Mouse (Mus musculus): ENCODE data around the gene Gimd1. TPM values are rescaled to one million over a fixed set of nuclear protein-coding genes. Genes with fewer than 3 reads are reported as not detected.

Gimd1 gene
- total and polyA plus RNA-seq, 3 experiments, result not detected

Other genes starting within 250 kb of the Gimd1 start
- 6.5 and 7.5 TPM in 2 replicates for gene Tbck, start 54.3 kb downstream of the Gimd1 start, total RNA-seq (2012; rRNA removed)
- 1 to 10 TPM in 1 of 2 experiments, not detected in 1; 4.6 TPM for gene Tbck, start 54.3 kb downstream of the Gimd1 start, polyA plus RNA-seq (2012; ENCODE audit: insufficient read depth in 1 of 2, insufficient read length in 2 of 2, low read depth in 1 of 2, low replicate concordance in 2 of 2, missing spikeins in 1 of 2)
- gene Aimp1, start 54.5 kb downstream of the Gimd1 start, total RNA-seq (2012; rRNA removed), result 206 and 207 TPM in 2 replicates
- 100 to 1,000 TPM in 1 of 2 experiments, not detected in 1; 158 TPM for gene Aimp1, start 54.5 kb downstream of the Gimd1 start, polyA plus RNA-seq (2012; ENCODE audit: insufficient read depth in 1 of 2, insufficient read length in 2 of 2, low read depth in 1 of 2, low replicate concordance in 2 of 2, missing spikeins in 1 of 2)